Mouse (Mus musculus): ENCODE measurements at regions not wholly inside any gene's neighbourhood (a gene's known extent, or its start where the extent isn't known, plus 50 kb on each side); places are given as distances from the start of the nearest gene placed in this dataset.

GRCm38 (mm10) chrX:158920217-158920616, 289.9 kb upstream of the Rps6ka3 start:
- peak; percentile 63 to 87 for DNase-seq
- 14% methylated on average over 3 of the region's 3 CpGs for WGBS
- peaks cover 7% of the 10 kb centered on the region; the same call in 1 of the 2 replicates for H3K4me1 ChIP-seq (ENCODE audit: control insufficient read depth, insufficient read depth, low read length)
- TF ChIP-seq CTCF (IDR thresholded peaks at IDR 0.05; ENCODE audit: borderline replicate concordance, insufficient read depth, low read depth, low read length) (no peak), POLR2A (IDR thresholded peaks at IDR 0.05; ENCODE audit: borderline replicate concordance, insufficient read depth, low read length) (peak; percentile 27; the same call in 1 of the 2 replicates)
- H3K27me3 ChIP-seq (ENCODE audit: control insufficient read depth, insufficient read depth, low read length): no peaks in the 10 kb centered on the region
- H3K27ac ChIP-seq (ENCODE audit: insufficient read depth, low read length): peak overlapping the region; percentile 15; the same call in 1 of the 2 replicates
- H3K4me3 ChIP-seq (replicated peaks; ENCODE audit: insufficient read depth, low read depth, low read length): no peak overlapping the region

- Histone ChIP-seq H3K4me1 (ENCODE audit: control insufficient read depth, insufficient read depth, low read length) (peaks cover 7% of the 10 kb centered on the region; the same call in 1 of the 2 replicates), H3K4me3 (replicated peaks; ENCODE audit: insufficient read depth, low read depth, low read length) (no peak overlapping the region), H3K27ac (ENCODE audit: insufficient read depth, low read length) (peak overlapping the region; percentile 91), H3K27me3 (ENCODE audit: control insufficient read depth, insufficient read depth, low read length) (no peaks in the 10 kb centered on the region)
- WGBS: 13% methylated on average over 5 of the region's 5 CpGs
- DNase-seq: peak; percentile 61 to 78
- no peak for TF ChIP-seq CTCF (IDR thresholded peaks at IDR 0.05; ENCODE audit: borderline replicate concordance, insufficient read depth, low read depth, low read length)
- no peak for TF ChIP-seq POLR2A (IDR thresholded peaks at IDR 0.05; ENCODE audit: borderline replicate concordance, insufficient read depth, low read length)
These were observed 288.7 kb upstream of the Rps6ka3 start for GRCm38 (mm10) chrX:158921424-158921823.

GRCm38 (mm10) chrX:158921838-158922450, 288.2 kb upstream of the Rps6ka3 start:
- TF ChIP-seq POLR2A (IDR thresholded peaks at IDR 0.05; ENCODE audit: borderline replicate concordance, insufficient read depth, low read length): no peak
- TF ChIP-seq CTCF (IDR thresholded peaks at IDR 0.05; ENCODE audit: borderline replicate concordance, insufficient read depth, low read depth, low read length): peak; percentile 45; the same call in 1 of the 2 replicates
- peak overlapping the region; percentile 91; the same call in 1 of the 2 replicates for H3K27ac ChIP-seq (ENCODE audit: insufficient read depth, low read length)
- H3K4me1 ChIP-seq (ENCODE audit: control insufficient read depth, insufficient read depth, low read length): peaks cover 7% of the 10 kb centered on the region; the same call in 1 of the 2 replicates
- no peaks in the 10 kb centered on the region for H3K27me3 ChIP-seq (ENCODE audit: control insufficient read depth, insufficient read depth, low read length)
- DNase-seq: peak; percentile 83 to 86
- whole genome bisulfite sequencing: 8% methylated on average over 14 of the region's 14 CpGs
- peak overlapping the region; percentile 23 for H3K4me3 ChIP-seq (replicated peaks; ENCODE audit: insufficient read depth, low read depth, low read length)

- 10% methylated on average over 14 of the region's 14 CpGs for WGBS
- no peak for TF ChIP-seq CTCF (IDR thresholded peaks at IDR 0.05; ENCODE audit: borderline replicate concordance, insufficient read depth, low read depth, low read length)
- TF ChIP-seq POLR2A (IDR thresholded peaks at IDR 0.05; ENCODE audit: borderline replicate concordance, insufficient read depth, low read length): no peak
- Histone ChIP-seq H3K27me3 (ENCODE audit: control insufficient read depth, insufficient read depth, low read length) (no peaks in the 10 kb centered on the region), H3K4me3 (replicated peaks; ENCODE audit: insufficient read depth, low read depth, low read length) (peak overlapping the region; percentile 42), H3K27ac (ENCODE audit: insufficient read depth, low read length) (peak overlapping the region; percentile 84), H3K4me1 (ENCODE audit: control insufficient read depth, insufficient read depth, low read length) (peaks cover 7% of the 10 kb centered on the region; the same call in 1 of the 2 replicates)
- peak; percentile 61 to 66 for DNase-seq
These were observed 287.0 kb upstream of the Rps6ka3 start for GRCm38 (mm10) chrX:158923081-158923561.

- Histone ChIP-seq H3K4me1 (ENCODE audit: control insufficient read depth, insufficient read depth, low read length) (peaks cover 7% of the 10 kb centered on the region; the same call in 1 of the 2 replicates), H3K27ac (ENCODE audit: insufficient read depth, low read length) (peak overlapping the region; percentile 84)
- peak; percentile 45 to 46 for DNase-seq
These were observed 286.2 kb upstream of the Rps6ka3 start for GRCm38 (mm10) chrX:158923657-158924489.

GRCm38 (mm10) chrX:158924490-158925398, 285.4 kb upstream of the Rps6ka3 start:
- Histone ChIP-seq H3K4me1 (ENCODE audit: control insufficient read depth, insufficient read depth, low read length) (peaks cover 7% of the 10 kb centered on the region; the same call in 1 of the 2 replicates), H3K27me3 (ENCODE audit: control insufficient read depth, insufficient read depth, low read length) (no peaks in the 10 kb centered on the region), H3K27ac (ENCODE audit: insufficient read depth, low read length) (peak overlapping the region; percentile 83; the same call in 1 of the 2 replicates), H3K4me3 (replicated peaks; ENCODE audit: insufficient read depth, low read depth, low read length) (no peak overlapping the region)
- WGBS: 27% methylated on average over 6 of the region's 6 CpGs
- TF ChIP-seq CTCF (IDR thresholded peaks at IDR 0.05; ENCODE audit: borderline replicate concordance, insufficient read depth, low read depth, low read length) (peak; percentile 46; the same call in 1 of the 2 replicates), POLR2A (IDR thresholded peaks at IDR 0.05; ENCODE audit: borderline replicate concordance, insufficient read depth, low read length) (no peak)
- peak; percentile 30 to 59 for DNase-seq

More at GRCm38 (mm10) chrX:158923657-158924489, 286.2 kb upstream of the Rps6ka3 start:
- peak overlapping the region; percentile 43 for H3K4me3 ChIP-seq (replicated peaks; ENCODE audit: insufficient read depth, low read depth, low read length)
- H3K27me3 ChIP-seq (ENCODE audit: control insufficient read depth, insufficient read depth, low read length): no peaks in the 10 kb centered on the region
- TF ChIP-seq POLR2A (IDR thresholded peaks at IDR 0.05; ENCODE audit: borderline replicate concordance, insufficient read depth, low read length) (no peak), CTCF (IDR thresholded peaks at IDR 0.05; ENCODE audit: borderline replicate concordance, insufficient read depth, low read depth, low read length) (no peak)
- 12% methylated on average over 17 of the region's 17 CpGs for WGBS

- Histone ChIP-seq H3K4me1 (ENCODE audit: control insufficient read depth, insufficient read depth, low read length) (no peaks in the 10 kb centered on the region), H3K27ac (ENCODE audit: insufficient read depth, low read length) (no peak overlapping the region), H3K4me3 (replicated peaks; ENCODE audit: insufficient read depth, low read depth, low read length) (no peak overlapping the region), H3K27me3 (ENCODE audit: control insufficient read depth, insufficient read depth, low read length) (no peaks in the 10 kb centered on the region)
- TF ChIP-seq CTCF (IDR thresholded peaks at IDR 0.05; ENCODE audit: borderline replicate concordance, insufficient read depth, low read depth, low read length) (no peak), POLR2A (IDR thresholded peaks at IDR 0.05; ENCODE audit: borderline replicate concordance, insufficient read depth, low read length) (no peak)
- DNase-seq: no peak
- WGBS: 80% methylated on average over 1 of the region's 1 CpGs
These were observed 278.2 kb upstream of the Rps6ka3 start for GRCm38 (mm10) chrX:158931864-158932263.
